Mouse (Mus musculus): ENCODE results near the gene 4930449I24Rik.
"Not testable (repeated sequence)": the region's sequence is repeated elsewhere in the genome, so short reads cannot be mapped to it uniquely, and the experiment has no call there.

4930449I24Rik gene

DNA sequence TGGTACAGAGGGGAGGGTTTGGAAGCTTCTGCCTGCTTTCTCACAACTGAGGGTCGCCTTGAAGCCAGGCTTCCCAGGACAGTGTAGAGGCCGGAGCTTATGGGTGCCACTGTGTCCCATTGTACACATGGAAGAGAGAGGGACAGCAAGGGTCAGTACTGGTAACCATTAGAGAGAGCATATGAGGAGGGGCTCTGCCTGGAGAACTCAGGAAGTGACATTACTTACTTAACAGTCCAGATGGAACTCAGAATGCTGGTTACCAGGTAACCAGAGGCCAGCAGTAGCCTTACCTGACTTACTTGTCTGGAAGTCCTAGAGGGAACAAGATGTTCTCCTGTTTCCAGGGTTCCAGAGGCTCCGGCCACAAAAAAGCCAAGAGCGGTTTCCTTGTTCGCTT, at the start of gene 4930449I24Rik:
TSS of gene 4930449I24Rik (plus strand) at position 301 of the 400 bp plus-strand sequence.
- CTCF ChIA-PET, POLR2A ChIA-PET: not testable (repeated sequence)

DNA sequence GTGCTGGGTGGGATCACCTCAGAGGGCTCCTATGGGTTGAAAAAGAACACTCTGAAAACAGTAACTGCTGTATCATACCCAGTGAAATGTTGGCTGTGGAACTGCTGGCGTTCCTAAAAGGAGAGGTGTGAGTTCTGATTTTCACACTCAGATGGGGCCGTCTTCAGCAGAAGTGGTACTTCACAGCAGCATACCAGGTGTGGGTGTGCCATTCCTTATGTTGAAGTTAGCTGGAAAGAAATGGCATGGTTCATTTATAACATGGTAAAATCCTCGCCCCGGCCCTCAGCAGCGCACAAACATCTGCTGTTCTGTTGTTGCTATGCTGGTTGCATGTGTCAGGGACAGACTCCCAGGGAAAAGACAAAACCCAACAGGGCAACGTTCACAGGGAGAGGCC, 48.6 kb upstream of the 4930449I24Rik start:
- POLR2A ChIA-PET: no interaction called here

DNA sequence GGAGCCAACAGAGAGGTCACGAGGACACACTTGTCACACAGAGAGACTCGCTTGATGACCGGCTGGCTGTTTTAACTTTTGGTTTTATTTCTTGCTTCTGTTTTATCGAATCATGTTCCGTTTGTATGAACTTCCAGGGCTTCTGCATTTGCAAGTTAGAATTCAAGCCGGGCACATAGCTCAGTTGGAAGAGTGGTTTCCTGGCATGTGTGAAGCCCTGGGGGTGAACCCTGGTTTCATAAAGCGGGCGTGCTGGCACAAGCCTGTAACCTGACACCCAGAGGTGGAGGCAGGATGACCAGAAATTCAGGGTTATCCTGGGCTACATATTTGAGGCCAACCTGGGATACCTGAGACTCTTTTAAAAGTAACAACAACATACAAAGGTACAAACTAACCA, 40.6 kb upstream of the 4930449I24Rik start:
- CTCF ChIA-PET: no interaction called here
- POLR2A ChIA-PET: interaction anchor here in 1 of 4 experiments (1.0 kb wide), 1 partner anchor 45 kb away, joined by 3 read pairs; no protein-coding TSS in a partner anchor

More for the DNA sequence above, 48.6 kb upstream of the 4930449I24Rik start:
- CTCF ChIA-PET: no interaction called here

DNA sequence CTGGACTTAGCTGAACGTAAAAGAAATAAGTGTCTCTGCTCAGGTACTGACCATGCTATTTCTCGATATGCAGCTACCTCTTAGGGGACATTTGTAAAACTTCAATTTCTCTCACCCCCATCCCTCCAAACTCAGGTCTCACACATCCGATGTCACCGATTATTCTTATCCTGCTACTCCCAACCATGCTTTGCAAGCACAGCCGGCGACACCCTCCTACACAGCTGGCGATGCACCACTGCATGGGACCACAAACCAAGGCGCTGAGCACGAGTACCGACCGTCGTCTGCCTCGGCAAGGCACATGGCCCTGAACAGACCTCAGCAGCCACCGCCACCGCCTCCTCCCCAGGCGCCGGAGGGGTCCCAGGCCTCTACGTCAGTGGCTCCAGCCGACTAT, 35.5 kb upstream of the 4930449I24Rik start:
- POLR2A ChIA-PET: no interaction called here
- CTCF ChIA-PET: no interaction called here

DNA sequence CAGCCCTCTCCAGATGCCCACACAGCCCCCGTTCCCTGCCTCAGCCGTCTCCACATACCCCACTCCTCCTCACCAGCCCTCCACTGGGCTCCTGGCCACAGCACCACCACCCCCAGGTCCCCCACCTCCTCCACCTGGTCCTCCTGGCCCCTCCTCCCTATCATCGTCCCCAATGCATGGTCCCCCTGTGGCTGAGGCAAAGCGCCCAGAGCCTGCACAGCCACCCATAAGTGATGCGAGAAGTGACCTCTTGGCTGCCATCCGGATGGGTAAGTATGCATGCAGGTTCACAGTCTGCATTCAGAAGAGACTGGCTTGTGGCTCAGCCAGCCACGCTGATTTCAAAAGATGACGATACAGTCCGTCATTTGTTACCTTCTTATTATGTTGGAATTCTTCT, 33.9 kb upstream of the 4930449I24Rik start:
- CTCF ChIA-PET: no interaction called here

GRCm38 (mm10) chr5:146470821-146471220, 31.4 kb upstream of the 4930449I24Rik start:
- ChIA-PET CTCF (interaction anchor here in 1 of 4 experiments (0.5 kb wide), 1 partner anchor 197 kb away, joined by 3 read pairs; no protein-coding TSS in a partner anchor), POLR2A (interaction anchor here in 1 of 4 experiments (0.6 kb wide), 1 partner anchor 542 kb away, joined by 3 read pairs; no protein-coding TSS in a partner anchor)

More for the DNA sequence above, 33.9 kb upstream of the 4930449I24Rik start:
- POLR2A ChIA-PET: no interaction called here

DNA sequence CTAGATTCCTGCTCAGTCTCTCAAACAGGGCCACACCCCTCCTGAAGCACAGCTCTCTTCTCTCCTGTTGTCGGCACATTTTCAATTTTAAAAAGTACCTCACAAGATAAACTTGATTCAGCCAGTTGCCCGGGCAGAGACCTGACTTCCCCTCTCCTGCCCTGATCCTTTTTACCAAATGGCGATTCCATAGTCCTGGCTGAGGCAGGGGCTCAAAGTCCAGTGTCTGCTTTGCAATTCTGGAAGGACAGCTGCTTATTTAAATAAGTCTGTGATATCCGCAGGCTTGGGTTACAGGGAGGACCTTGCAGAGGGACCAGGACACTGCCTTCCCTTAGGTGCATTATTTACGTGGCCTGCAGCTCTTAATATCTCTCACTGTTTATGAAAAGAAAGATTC, 30.9 kb upstream of the 4930449I24Rik start:
- POLR2A ChIA-PET: no interaction called here
- CTCF ChIA-PET: interaction anchor here in 1 of 4 experiments (0.5 kb wide), 1 partner anchor 196 kb away, joined by 3 read pairs; no protein-coding TSS in a partner anchor

GRCm38 (mm10) chr5:146471821-146472220, 30.4 kb upstream of the 4930449I24Rik start:
- CTCF ChIA-PET: no interaction called here
- POLR2A ChIA-PET: interaction anchor here in 1 of 4 experiments (0.7 kb wide), 1 partner anchor 88 kb away, joined by 4 read pairs; no protein-coding TSS in a partner anchor

DNA sequence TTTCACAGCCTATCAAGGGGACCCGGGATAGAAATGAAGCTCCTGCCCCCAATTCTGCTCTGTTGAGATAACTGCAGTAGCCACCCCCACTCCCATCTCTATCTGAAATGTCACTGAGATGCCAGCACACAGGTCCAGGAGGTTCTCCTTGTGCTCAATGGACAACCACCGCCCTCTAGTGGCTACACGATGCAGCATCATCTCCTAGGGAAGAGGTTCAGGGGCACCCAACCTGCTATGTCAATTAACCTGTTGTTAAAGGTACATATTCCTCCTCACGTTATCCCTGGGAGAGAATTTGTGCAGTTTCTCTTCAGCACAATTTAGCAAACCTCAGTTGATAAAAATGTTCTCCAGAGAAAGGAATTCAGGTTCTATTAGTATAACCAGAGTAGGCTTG, 22.6 kb upstream of the 4930449I24Rik start:
- CTCF ChIA-PET, POLR2A ChIA-PET: not testable (repeated sequence)

DNA sequence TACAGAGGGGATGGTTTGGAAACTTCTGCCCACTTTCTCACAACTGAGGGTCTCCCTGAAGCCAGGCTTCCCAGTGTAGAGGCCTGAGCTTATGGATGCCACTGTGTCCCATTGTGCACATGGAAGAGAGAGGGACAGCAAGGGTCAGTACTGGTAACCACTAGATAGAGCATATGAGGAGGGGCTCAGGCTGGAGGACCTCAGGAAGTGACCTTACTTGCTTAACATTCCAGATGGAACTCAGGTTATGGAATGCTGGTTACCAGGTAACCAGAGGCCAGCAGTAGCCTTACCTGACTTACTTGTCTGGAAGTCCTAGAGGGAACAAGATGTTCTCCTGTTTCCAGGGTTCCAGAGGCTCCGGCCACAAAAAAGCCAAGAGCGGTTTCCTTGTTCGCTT, 20.5 kb upstream of the 4930449I24Rik start, which contains the start of gene Gm6408:
TSS of gene Gm6408 (plus strand) at position 301 of the 400 bp plus-strand sequence.
- CTCF ChIA-PET, POLR2A ChIA-PET: not testable (repeated sequence)

- POLR2A ChIA-PET, CTCF ChIA-PET: not testable (repeated sequence)
Measured at GRCm38 (mm10) chr5:146488959-146489358, 13.2 kb upstream of the 4930449I24Rik start.

DNA sequence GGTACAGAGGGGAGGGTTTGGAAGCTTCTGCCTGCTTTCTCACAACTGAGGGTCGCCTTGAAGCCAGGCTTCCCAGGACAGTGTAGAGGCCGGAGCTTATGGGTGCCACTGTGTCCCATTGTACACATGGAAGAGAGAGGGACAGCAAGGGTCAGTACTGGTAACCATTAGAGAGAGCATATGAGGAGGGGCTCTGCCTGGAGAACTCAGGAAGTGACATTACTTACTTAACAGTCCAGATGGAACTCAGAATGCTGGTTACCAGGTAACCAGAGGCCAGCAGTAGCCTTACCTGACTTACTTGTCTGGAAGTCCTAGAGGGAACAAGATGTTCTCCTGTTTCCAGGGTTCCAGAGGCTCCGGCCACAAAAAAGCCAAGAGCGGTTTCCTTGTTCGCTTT, 11.1 kb upstream of the 4930449I24Rik start, which contains the start of gene Gm6370:
TSS of gene Gm6370 (plus strand) at position 301 of the 400 bp plus-strand sequence.
- CTCF ChIA-PET, POLR2A ChIA-PET: not testable (repeated sequence)

GRCm38 (mm10) chr5:146513823-146514222, 11.6 kb downstream of the 4930449I24Rik start, which contains the start of gene Gm3402:
TSS of gene Gm3402 (plus strand) at chr5:146514123.
- POLR2A ChIA-PET, CTCF ChIA-PET: not testable (repeated sequence)

GRCm38 (mm10) chr5:146525501-146525900, 23.3 kb downstream of the 4930449I24Rik start, which contains the start of gene Gm3404:
TSS of gene Gm3404 (plus strand) at chr5:146525801.
- CTCF ChIA-PET, POLR2A ChIA-PET: not testable (repeated sequence)

- CTCF ChIA-PET, POLR2A ChIA-PET: not testable (repeated sequence)
Measured at GRCm38 (mm10) chr5:146537347-146537746, 35.1 kb downstream of the 4930449I24Rik start, which contains the start of gene Gm3409. TSS of gene Gm3409 (plus strand) at chr5:146537647.

Data from embryonic stem cell, embryonic (primary cell).